Mouse (Mus musculus) induced T-regulatory cell, adult 2 months (primary cell): Measurements from ENCODE around the gene Pomt1.

Experiments used
- DNase-seq: peaks from one replicate; pipeline ENCODE4 v3.0.0-alpha.2; 2012; ENCODE audit warnings: low read depth

The Pomt1 gene

GRCm38 (mm10) chr2:32235886-32236759 lies at the start of gene Pomt1:
Pomt1 (plus strand) TSS chr2:32236590.
- peak; percentile 96 for DNase-seq

DNA sequence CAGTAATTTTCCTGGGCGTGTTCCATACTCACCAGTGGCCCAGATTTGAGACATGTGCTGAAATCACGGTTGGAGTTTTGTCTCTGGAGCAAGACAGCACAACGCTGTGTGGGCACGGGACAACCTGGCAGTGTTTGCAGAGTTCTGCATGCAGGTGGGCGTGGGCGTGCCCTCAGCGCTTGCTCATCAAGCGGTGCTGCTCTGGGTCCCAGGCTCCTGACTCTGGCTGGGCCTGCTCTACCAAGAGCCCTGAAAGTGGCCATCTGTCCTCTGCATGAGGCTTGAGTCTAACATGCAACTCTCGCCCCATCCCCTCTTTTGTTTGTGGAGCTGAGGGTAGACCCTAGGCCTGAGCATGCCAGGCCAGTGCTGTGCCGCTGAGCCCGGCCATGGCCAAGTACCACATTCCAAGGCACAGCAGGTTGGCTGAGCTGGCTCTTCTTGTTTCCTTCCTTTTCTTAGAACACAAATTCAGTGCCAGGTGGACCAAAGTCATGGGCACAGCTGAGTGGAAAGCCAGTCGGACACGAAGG lies 49.3 kb upstream of the Pomt1 start:
- no peak for DNase-seq

- DNase-seq: no peak
Observed at GRCm38 (mm10) chr2:32187649-32188048, 48.7 kb upstream of the Pomt1 start.

DNA sequence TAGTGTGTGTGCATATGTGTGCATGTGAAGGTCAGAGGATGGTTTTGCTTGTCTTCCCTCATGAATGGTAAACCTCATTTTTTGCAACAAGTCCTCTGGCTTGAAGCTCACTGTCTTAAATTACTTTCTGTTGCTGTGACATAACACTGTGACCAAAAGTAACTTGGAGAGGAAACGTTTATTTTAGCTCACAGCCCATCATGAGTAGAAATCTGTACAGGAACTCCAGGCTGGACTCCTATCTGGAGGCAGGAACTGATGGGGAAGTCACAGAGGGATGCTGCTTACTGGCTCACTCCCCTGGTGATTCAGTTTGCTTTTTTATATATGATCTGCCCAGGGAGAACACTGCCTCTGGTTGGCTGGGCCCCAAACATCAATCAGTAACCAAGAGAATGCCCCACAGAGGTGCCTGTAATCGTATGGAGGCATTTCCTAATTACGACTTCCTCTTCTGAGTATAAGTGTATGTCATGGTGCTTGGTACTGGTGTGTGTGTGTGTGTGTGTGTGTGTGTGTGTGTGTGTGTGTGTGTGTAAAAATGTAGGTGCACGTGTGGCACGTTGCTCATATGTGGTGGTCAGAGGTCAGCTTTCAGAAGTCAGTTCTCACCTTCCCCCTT lies 47.2 kb upstream of the Pomt1 start:
- no peak for DNase-seq

DNA sequence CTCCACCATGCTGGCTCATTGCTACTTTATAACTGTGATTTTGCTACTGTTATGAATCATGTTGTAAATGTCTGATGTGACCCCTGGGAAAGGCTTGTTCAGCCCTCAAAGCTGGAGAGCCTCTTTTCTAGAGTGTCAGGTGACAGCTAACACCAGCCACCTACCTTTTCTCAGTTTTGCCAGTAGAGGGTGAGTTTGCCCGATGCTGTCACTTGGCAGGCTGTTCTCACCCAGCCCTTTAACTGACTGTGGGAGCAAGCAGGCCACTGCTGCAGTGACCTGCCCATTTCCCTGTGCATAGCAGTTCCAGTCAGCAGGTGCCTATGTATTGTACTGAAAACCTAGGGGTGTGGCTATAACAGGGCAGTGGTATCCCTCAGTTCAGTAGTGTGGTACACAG lies 45.8 kb upstream of the Pomt1 start:
- DNase-seq: no peak

DNA sequence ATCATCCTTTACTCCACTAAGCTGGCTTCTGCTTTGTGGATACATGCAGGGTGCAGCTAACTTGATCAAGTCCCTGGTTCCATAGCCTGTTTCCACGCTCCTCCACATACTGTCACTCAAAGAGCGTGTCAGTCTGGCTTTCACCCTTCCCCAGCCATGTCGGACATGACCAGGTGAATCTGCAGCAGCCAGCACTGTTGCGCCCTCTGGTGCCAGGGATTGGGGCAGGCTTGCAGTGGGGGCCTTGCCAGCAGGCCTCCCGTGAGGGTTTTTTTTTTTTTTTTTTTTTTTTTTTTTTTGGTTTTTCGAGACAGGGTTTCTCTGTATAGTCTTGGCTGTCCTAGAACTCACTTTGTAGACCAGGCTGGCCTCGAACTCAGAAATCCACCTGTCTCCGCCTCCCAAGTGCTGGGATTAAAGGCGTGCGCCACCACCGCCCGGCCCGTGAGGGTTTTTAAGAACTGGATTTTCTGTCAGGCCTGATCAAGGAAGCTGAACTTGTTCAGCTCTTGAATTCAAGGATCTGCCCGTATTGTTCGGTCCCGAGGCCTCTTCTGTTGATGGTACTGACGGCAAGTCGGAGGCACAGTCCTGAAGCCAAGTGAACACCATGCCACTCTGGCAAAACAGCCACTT lies 44.4 kb upstream of the Pomt1 start:
- DNase-seq: peak; percentile 79

GRCm38 (mm10) chr2:32198977-32199376 lies 37.4 kb upstream of the Pomt1 start:
- no peak for DNase-seq

DNA sequence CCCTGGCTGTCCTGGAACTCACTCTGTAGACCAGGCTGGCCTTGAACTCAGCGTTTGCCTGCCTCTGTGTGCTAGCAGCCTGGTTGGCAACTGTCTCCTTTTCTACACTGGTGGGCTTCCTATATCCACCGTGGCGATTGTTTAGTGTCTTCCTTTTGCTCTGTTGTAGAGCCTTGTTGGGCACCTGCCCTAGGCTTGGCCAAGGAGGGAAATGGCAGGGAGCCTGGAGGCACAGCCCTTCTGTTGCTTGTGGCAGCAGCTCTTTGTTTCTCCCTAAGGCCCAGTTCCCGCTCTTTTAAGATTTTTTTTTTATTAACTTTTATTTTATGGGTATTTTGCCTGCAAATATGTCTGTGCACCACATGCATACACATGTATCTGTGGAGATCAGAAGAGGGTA lies 36.4 kb upstream of the Pomt1 start:
- DNase-seq: no peak

DNA sequence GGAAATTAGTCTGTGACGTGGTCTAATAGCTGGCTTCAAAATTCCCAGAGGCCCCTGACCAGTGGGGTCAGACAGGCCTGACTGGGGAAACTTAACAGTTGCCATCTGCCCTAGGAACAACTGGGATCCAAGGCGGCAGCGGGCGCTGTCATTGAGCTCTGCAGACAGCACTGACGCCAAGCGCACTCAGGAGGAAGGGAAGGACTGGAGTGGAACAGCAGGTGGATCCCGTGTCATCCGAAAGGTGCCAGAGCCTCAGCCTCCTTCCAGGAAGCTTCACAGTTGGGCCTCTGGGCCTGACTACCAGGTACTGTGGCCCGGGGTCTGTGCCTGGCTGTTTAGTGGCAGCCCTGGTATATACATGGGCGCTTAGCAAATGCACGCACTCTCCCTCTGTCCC lies 35.7 kb upstream of the Pomt1 start:
- DNase-seq: no peak

DNA sequence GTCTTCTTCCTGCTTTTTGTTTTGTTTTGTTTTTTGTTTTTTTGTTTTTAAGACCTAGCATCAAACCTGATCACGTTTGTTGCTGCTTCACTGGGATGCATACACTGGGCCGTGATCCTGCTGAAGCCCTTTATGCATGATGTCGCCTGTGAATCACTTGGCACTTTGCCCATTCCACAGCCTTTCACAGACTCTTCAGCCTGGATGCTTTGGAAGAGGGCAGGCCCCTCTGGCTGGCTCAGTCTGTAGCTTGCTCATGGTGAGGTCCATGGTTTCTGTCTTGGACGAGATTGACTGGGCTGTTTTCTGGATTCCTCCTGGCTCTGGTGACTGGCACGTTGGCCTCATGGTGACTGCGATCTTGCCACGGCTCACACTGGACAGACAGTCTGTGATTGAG lies 34.9 kb upstream of the Pomt1 start:
- DNase-seq: no peak

- DNase-seq: no peak
Observed at GRCm38 (mm10) chr2:32203853-32204252, 32.5 kb upstream of the Pomt1 start.

DNA sequence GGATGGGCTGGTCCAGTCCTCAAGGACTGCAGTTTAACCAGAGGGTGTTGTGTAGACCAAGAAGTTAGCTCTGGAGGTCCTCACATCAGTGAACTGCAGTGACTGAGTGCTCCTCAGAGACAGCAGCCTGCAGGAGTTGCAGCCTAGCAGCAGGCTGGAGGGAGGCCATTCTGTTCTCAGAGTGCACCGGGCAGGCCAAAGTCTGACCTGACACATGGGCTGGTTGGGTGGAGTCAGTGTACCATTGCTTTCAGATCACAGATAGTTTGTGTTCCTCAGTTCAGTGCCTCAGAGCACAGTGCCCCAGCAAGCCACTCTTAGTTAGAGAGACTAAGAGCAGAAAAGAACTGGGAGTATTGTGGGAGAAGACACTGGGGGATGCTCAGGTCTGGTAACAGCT lies 28.7 kb upstream of the Pomt1 start:
- DNase-seq: no peak

GRCm38 (mm10) chr2:32211689-32212088 lies 24.7 kb upstream of the Pomt1 start:
- DNase-seq: no peak

- no peak for DNase-seq
Observed at GRCm38 (mm10) chr2:32213000-32213399, 23.4 kb upstream of the Pomt1 start.

DNA sequence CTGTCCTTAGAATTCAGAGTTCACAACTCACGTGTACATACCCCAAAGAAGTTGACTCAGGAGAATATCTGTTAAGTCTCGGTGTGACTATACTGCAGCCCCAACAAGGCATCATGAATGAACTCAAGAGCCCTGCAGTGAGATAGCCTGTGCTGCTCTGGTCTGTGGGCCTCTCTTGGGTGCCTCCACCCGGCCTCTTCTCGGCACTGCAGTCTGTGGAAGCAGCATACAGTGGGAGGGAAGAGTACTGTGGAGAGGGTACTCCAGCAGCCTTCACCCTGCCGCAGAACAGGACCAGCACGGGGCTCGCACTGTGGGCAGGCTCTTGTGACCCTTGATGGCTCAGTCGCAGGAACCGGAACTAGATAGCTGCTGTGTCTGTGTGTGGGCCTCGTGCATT lies 20.8 kb upstream of the Pomt1 start:
- no peak for DNase-seq

DNA sequence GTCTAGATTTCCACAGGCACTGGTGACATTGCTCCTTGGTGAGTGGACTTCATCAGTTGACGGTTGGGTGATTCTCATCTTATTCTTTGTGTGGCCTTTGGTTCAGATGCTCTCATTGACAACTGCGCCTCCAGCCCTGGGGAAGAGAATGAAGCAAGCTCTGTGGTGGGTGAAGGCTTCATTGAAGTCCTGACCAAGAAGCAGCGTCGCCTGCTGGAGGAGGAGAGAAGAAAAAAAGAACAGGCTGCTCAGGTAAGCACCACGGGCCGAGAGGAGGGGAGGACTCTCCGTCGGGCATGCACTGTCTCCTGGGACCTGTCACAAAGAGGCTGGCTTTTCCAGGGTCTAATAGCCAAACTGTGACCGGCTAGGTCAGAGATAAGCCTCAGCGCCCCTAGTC lies 19.9 kb upstream of the Pomt1 start:
- no peak for DNase-seq

GRCm38 (mm10) chr2:32217656-32218055 lies 18.7 kb upstream of the Pomt1 start:
- DNase-seq: no peak

- no peak for DNase-seq
Observed at GRCm38 (mm10) chr2:32218113-32218512, 18.3 kb upstream of the Pomt1 start.

DNA sequence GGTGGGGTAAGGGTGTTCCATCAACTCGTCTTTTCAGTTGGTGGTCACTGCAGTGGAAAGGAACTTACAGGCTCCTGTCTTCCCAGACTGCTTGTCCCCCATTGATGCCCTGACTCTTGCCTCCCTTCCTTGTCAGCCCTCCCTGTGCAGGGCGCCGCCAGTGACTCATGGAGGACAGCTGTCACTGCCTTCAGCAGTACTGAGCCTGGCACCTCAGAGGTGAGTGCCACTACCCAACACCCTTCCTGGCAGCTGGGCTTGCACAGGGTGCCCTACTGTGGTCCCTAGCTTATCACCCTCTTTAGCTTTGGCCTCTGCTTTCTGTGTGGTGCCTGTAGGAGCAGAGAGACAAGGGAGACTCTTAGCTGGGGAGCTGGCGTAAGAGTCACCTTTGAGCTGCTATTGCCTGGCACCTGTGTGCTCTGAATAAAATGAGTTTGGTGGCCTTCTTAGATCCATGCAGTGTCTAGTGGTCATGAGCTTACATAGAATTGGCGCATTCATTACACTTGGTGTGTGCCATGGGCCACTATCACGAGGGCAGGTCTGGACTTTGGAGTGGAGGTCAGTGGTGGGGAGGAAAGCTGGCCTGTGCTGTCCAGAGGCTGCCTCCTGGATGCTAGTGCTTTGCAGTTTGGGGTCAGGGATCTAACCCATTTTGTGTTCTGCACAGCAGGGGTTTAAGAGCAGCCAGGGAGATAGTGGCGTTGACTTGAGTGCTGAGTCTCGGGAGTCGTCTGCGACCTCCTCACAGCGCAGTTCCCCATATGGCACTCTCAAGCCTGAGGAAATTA lies 17.7 kb upstream of the Pomt1 start:
- no peak for DNase-seq

DNA sequence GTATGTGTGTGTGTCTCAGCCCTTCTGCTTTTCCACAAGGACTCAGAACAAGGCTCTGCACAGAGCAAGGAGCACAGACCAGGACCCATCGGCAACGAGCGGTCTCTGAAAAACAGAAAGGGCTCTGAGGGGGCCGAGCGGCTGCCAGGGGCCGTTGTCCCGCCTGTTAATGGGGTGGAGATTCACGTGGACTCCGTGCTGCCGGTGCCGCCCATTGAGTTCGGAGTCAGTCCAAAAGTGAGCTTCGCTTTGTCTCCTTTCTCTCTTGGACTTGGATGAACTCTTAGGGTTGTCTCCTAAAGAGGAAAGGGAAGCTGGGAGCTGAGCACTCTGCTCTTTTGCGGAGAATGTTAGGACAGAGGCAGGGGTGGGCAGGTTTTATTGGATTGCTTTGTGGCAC lies 16.9 kb upstream of the Pomt1 start:
- no peak for DNase-seq

GRCm38 (mm10) chr2:32220021-32220420 lies 16.4 kb upstream of the Pomt1 start:
- DNase-seq: no peak

- DNase-seq: no peak
Observed at GRCm38 (mm10) chr2:32220969-32221368, 15.4 kb upstream of the Pomt1 start.
